ENCODE assay signal across 8 mouse cellular contexts in genomic region chr2:62630446-62630845, GRCm38 (mm10). TPM values are rescaled to one million over a fixed set of nuclear protein-coding genes. Genes with fewer than 3 reads are reported as not detected.
DNase-seq lines count a peak whose midpoint lies in the region; ATAC-seq lines count a peak whose summit lies in the region.

No protein-coding gene starts in this region.

- peak; percentile 76 for ATAC-seq in hindbrain, embryonic 11.5 days (ENCODE audit: low FRiP score)
- peak; percentile 86 for ATAC-seq in granulocyte monocyte progenitor cell, adult 5-6 weeks (replicated peaks; ENCODE audit: poor library complexity, severe bottlenecking)

- H3K9me3 ChIP-seq in hindbrain, embryonic 11.5 days (ENCODE audit: control insufficient read depth, low read length), result no peaks in the 10 kb centered on the region
- no peaks in the 10 kb centered on the region for H3K9me3 ChIP-seq in hindbrain, embryonic 10.5 days

- WGBS in hindbrain, embryonic 11.5 days, result 23% methylated on average over 6 of the region's 6 CpGs
- 27% methylated on average over 6 of the region's 6 CpGs for WGBS in hindbrain, embryonic 10.5 days

- no peak overlapping the region for H3K9ac ChIP-seq in hindbrain, embryonic 11.5 days (ENCODE audit: low read depth, low read length)

- H3K4me1 ChIP-seq in hindbrain, embryonic 11.5 days (replicated peaks; ENCODE audit: control insufficient read depth, insufficient read depth, low read length), result no peaks in the 10 kb centered on the region
- no peaks in the 10 kb centered on the region for H3K4me1 ChIP-seq in hindbrain, embryonic 10.5 days (replicated peaks)

- peak; percentile 68 for DNase-seq in hindbrain, embryonic 11.5 days (ENCODE audit: low spot score)
- DNase-seq in hindbrain, embryonic 10.5 days (ENCODE audit: low spot score), result no peak
- DNase-seq in B cell, adult 2 months, result peak; percentile 35 to 41
- peak; percentile 29 for DNase-seq in MN1 (ENCODE audit: low spot score)
- DNase-seq in lung, postnatal 10 days, result peak; percentile 36
- no peak for DNase-seq in adrenal gland, postnatal 10 days
- no peak for DNase-seq in gastrocnemius, adult 8-10 months (ENCODE audit: low spot score in 2 of 2)

- no peak overlapping the region for H3K4me2 ChIP-seq in hindbrain, embryonic 11.5 days (replicated peaks; ENCODE audit: low read depth, low read length)

- H3K4me3 ChIP-seq in hindbrain, embryonic 11.5 days (ENCODE audit: low read depth, low read length), result no peak overlapping the region
- H3K4me3 ChIP-seq in hindbrain, embryonic 10.5 days, result no peak overlapping the region

- no peaks in the 10 kb centered on the region for H3K27me3 ChIP-seq in hindbrain, embryonic 11.5 days (ENCODE audit: control insufficient read depth, insufficient read depth, low read length)
- no peaks in the 10 kb centered on the region for H3K27me3 ChIP-seq in hindbrain, embryonic 10.5 days (ENCODE audit: insufficient read depth, poor library complexity, severe bottlenecking)

- no peaks in the 10 kb centered on the region for H3K36me3 ChIP-seq in hindbrain, embryonic 11.5 days (ENCODE audit: control insufficient read depth, insufficient read depth, low read length)
- H3K36me3 ChIP-seq in hindbrain, embryonic 10.5 days, result no peaks in the 10 kb centered on the region

- no peak overlapping the region for H3K27ac ChIP-seq in hindbrain, embryonic 11.5 days (ENCODE audit: low read depth, low read length)
- no peak overlapping the region for H3K27ac ChIP-seq in hindbrain, embryonic 10.5 days

RNA-seq across cellular contexts. Expression of gene Ifih1, which starts 15.6 kb away (rescaled TPM):
- polyA plus RNA-seq in hindbrain, embryonic 11.5 days (2014; fragmentation: Nextera tagmentation; extraction: Ambion mirVana), result 1.2 and 1.9 TPM in 2 replicates
- polyA plus RNA-seq in hindbrain, embryonic 10.5 days (2016; fragmentation: Nextera tagmentation; extraction: Ambion mirVana), result 0.61 and 0.90 TPM in 2 replicates
- 8.8 and 10.1 TPM in 2 replicates for total RNA-seq in granulocyte monocyte progenitor cell, adult 5-6 weeks (2014; fragmentation: Nextera tagmentation)
- 14.4 and 19.9 TPM in 2 replicates for total RNA-seq in granulocyte monocyte progenitor cell, adult 5-6 weeks (2017)
- 1 to 10 TPM; 5.8 to 8.1 TPM for total RNA-seq in adrenal gland, postnatal 10 days (2021)
- 1 to 10 TPM; 2.5 to 3.5 (median 2.9) TPM for total RNA-seq in gastrocnemius, adult 8-10 months (2022)

RNA-seq across cellular contexts. Expression of gene Gca, which starts 33.6 kb away (rescaled TPM):
- 2.2 and 2.8 TPM in 2 replicates for polyA plus RNA-seq in hindbrain, embryonic 11.5 days (2014; fragmentation: Nextera tagmentation; extraction: Ambion mirVana)
- polyA plus RNA-seq in hindbrain, embryonic 10.5 days (2016; fragmentation: Nextera tagmentation; extraction: Ambion mirVana), result 2.2 and 2.3 TPM in 2 replicates
- total RNA-seq in granulocyte monocyte progenitor cell, adult 5-6 weeks (2014; fragmentation: Nextera tagmentation), result 19.9 and 31.0 TPM in 2 replicates
- total RNA-seq in granulocyte monocyte progenitor cell, adult 5-6 weeks (2017), result 13.8 and 18.3 TPM in 2 replicates
- total RNA-seq in adrenal gland, postnatal 10 days (2021), result 1 to 10 TPM; 1.1 to 2.8 TPM
- 1 to 10 TPM; 4.2 to 5.8 (median 5.1) TPM for total RNA-seq in gastrocnemius, adult 8-10 months (2022)

RNA-seq across cellular contexts. Expression of gene Fap, which starts 56.6 kb away (rescaled TPM):
- polyA plus RNA-seq in hindbrain, embryonic 11.5 days (2014; fragmentation: Nextera tagmentation; extraction: Ambion mirVana), result 4.7 and 7.1 TPM in 2 replicates
- polyA plus RNA-seq in hindbrain, embryonic 10.5 days (2016; fragmentation: Nextera tagmentation; extraction: Ambion mirVana), result 3.0 and 3.1 TPM in 2 replicates
- 13.2 TPM in 1 of 2 replicates, not detected in the other for total RNA-seq in granulocyte monocyte progenitor cell, adult 5-6 weeks (2014; fragmentation: Nextera tagmentation)
- total RNA-seq in granulocyte monocyte progenitor cell, adult 5-6 weeks (2017), result not detected in 2 replicates
- total RNA-seq in adrenal gland, postnatal 10 days (2021), result 10 to 100 TPM; 10.6 to 11.8 TPM
- total RNA-seq in gastrocnemius, adult 8-10 months (2022), result 1 to 10 TPM; 2.4 to 4.9 (median 4.1) TPM

Comparison
In these comparisons a context has a peak if more than half of its experiments do, and no peak if none do; other contexts are left out.
1. DNase-seq: peak in hindbrain, embryonic 11.5 days (single experiment), B cell, adult 2 months (2 of 2), MN1 (single experiment) and lung, postnatal 10 days (single experiment); none in hindbrain, embryonic 10.5 days (single experiment), adrenal gland, postnatal 10 days (single experiment) and gastrocnemius, adult 8-10 months (0 of 2).